Mouse (Mus musculus) mesoderm, embryonic 11.5 days (tissue): ENCODE measurements around the gene Hist2h2aa2.

Source experiments
- DNase-seq: peaks from one replicate; pipeline ENCODE4 v3.0.0-alpha.2; 2012; ENCODE audit warnings: low read depth, low spot score

Hist2h2aa2 gene

GRCm38 (mm10) chr3:96237335-96237903, 2.7 kb downstream of the Hist2h2aa2 start:
- no peak for DNase-seq

DNA sequence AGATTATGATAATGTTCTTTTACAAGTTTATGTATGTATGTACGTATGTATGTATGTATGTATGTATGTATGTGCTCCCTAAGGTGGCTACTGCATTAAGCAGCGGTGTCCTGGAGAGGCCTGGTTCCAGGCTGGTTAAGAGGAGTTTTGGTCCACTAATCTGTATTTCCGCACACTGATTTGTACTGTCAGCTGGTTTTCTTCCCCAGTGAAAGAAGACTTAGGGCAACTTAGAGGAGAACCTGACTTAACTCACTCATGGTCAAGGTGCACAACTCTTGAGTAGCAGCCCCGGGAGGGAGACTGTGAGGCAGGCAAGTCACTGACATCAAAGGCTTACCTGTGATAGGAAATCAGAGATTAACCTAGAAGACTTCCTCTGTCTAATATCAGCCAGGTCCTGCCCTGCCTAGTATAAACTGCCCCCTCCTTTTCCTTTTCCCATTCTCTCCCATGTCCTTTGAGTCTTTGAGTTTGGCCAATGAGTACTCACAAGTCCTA, 3.2 kb downstream of the Hist2h2aa2 start:
- no peak for DNase-seq

DNA sequence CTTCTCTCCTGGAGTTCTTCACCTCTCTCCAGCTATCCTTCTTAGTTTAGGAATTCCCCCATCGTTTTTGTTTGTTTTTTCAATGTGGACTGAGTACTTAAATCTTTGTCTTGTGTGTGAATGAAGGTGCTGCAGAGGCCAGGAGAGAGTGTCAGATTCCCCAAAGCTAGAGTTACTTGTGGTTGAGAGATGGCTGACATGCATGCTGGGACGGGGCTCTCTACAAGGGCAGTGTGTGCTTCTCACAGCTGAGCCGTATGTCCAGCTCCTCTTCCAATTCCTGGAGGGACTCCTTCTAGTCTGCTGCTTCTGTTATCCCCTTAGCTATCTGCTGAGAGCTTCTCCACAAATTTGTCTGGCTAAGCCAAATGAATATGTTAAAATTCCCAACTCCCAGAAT, 4.2 kb downstream of the Hist2h2aa2 start:
- no peak for DNase-seq

DNA sequence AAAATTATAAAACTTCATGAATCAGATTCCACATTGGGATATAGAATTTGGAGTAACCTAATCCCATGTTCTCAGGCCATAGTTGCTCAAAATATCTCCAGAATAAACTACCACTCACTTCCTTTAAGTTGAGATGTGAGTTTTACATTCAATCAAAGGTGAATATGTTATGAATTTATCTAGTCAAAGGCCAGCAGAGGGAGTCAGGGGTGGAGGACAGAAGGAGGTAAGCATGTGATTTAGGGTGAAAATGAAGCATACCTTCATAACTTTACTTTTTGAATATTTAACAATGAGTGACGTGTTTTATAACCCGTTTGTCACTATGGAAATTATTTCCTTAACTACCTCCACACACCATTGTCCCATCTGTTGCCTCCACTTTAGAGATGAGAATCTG, 5.2 kb downstream of the Hist2h2aa2 start:
- no peak for DNase-seq

GRCm38 (mm10) chr3:96231758-96232120, 8.3 kb downstream of the Hist2h2aa2 start:
- DNase-seq = no peak

DNA sequence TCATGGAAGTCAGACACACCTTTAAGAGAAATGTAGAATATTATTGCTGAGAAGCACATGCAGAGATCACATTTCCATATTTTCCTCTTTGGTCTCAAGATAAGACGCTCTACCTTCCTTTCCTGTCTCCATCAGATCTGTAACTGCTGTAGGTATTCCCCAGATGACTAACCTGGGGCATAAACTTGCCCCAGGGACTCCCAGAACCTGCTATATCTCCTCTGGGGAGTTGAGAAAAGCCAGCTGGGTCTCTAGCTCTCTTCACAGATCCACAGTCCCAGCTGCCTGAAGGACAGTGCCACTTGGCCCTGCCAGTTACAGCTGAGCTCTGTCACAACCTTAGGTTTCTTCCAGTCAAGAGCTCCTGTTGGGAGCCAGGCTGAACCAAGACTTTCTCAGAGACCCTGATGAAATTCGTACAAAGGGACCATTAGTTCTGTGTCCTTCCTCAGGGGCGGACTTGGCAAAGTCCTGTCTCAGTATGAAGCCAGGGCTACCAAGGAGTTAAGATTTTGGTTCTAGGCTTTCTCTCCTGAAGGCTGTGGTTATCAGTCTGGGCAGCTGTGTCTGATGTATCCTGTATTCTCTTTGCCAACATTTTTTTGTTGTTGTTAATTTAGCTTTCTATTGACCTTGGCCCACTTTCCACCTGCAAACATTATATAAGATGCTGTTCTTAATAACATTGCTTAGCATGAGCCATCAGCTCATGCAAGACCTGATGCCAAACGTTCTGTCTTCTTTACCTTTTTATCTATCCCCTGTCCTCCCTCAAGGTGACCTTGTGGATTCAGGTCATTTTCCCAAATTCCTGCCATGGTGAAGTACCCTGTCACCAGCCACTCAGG, 8.9 kb downstream of the Hist2h2aa2 start:
- DNase-seq = no peak

- no peak for DNase-seq
Observed at GRCm38 (mm10) chr3:96230404-96230803, 9.7 kb downstream of the Hist2h2aa2 start.

DNA sequence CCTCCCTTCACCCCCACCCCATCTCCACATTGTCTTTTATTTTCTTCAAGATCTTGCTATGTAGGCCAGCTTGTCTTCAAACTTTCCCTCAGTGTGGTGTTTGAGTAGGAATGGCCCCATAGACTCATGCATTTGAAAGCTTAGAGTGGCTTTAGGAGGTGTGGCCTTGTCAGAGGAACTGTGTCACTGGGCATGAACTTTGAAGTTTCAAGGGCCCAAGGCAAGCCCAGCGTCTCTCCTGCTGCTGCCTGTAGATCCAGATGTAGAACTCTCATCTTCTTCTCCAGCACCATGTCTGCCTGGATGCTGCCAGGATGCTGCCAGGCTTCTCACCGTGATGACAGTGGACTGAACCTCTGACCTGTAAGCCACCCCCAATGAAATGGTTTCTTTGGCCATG, 11.2 kb downstream of the Hist2h2aa2 start:
- no peak for DNase-seq

GRCm38 (mm10) chr3:96226695-96227648, 13.1 kb downstream of the Hist2h2aa2 start:
- DNase-seq = no peak

GRCm38 (mm10) chr3:96225421-96225820, 14.7 kb downstream of the Hist2h2aa2 start:
- DNase-seq = no peak

- DNase-seq = no peak
Observed at GRCm38 (mm10) chr3:96222774-96223173, 17.3 kb downstream of the Hist2h2aa2 start.

GRCm38 (mm10) chr3:96221640-96222038, 18.4 kb downstream of the Hist2h2aa2 start:
- no peak for DNase-seq

GRCm38 (mm10) chr3:96220765-96221639, 19.1 kb downstream of the Hist2h2aa2 start, which contains the start of the genes Hist2h2ac and Hist2h2be:
Gene Hist2h2ac (minus strand): TSS chr3:96220880.
Gene Hist2h2be (plus strand): TSS chr3:96221119.
- DNase-seq = peak; percentile 89

GRCm38 (mm10) chr3:96220131-96220764, 19.8 kb downstream of the Hist2h2aa2 start:
- DNase-seq = peak; percentile 62

DNA sequence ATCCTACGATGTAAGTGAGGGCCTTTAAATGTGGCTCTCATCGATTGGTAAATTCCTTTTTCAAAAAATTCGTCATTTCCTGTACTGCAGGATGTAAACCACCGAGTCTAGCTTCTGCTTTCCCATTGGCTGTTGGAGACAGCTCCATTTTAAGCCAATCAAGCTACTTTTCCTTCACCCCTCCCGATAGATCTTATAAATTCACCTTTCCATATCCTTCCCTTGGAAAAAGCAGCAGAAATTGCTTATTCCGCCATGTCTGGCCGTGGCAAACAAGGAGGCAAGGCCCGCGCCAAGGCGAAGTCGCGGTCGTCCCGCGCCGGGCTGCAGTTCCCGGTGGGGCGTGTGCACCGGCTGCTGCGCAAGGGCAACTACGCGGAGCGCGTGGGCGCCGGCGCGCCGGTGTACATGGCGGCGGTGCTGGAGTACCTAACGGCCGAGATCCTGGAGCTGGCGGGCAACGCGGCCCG, 20.4 kb downstream of the Hist2h2aa2 start, which contains the start of the genes Bola1 and Hist2h2ab:
Gene Bola1, minus strand, starts transcription at position 49 of the 470 bp plus-strand sequence.
Gene Hist2h2ab, plus strand, starts transcription at position 205 of the 470 bp plus-strand sequence.
- peak; percentile 88 for DNase-seq

GRCm38 (mm10) chr3:96219191-96219641, 20.9 kb downstream of the Hist2h2aa2 start:
- DNase-seq = no peak

- DNase-seq = peak; percentile 35
Observed at GRCm38 (mm10) chr3:96209242-96209641, 30.8 kb downstream of the Hist2h2aa2 start.

DNA sequence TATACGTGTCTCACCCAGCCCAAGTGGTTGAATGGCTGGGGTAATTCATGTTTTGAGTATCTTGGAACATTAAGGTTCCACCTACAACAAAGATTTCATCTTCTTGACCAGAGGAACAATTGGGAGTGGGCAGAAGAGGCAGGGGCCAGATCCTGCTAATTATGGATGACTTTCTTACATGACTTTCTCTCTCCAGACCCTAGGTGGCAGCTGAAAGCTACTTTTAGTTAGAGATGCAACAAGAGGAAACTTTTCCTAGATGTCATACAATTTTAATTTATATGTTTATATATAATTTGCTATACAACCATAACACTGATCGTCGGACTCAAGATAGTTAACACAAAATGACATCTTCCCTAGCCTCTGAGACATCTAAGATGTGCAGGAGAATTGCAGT, 32.3 kb downstream of the Hist2h2aa2 start:
- DNase-seq = no peak

DNA sequence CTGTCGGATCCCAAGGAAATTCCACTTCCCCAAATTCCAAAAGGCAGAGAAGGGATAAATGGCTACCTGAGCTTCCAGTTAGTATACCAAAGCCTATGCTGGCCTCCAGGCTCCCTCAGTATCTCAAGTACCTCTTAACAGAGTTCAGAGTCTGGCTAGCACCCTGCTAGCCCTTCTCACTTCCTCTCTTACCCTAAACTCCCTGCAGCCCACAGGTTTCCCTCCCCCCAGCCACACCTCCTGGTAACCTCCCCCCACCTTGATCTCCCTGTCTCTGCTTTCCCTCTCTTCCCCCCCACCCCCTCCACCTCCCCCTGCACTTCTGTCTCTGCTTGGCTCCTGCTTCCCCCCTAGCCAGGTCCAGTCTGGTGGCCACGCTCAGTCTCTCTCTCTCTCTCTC, 40.3 kb downstream of the Hist2h2aa2 start:
- no peak for DNase-seq
